Mouse (Mus musculus): ENCODE results near the gene Tspan32.

GRCm38 (mm10) chr7:142967414-142967883 lies 37.4 kb upstream of the Tspan32 start:
- TF ChIP-seq CTCF (IDR thresholded peaks at IDR 0.05; ENCODE audit: control insufficient read depth, insufficient read depth, low read length) (no peak), POLR2A (IDR thresholded peaks at IDR 0.05; ENCODE audit: borderline replicate concordance, control insufficient read depth, low read depth, low read length) (no peak)

Data from bone marrow, adult 2 months (tissue).